Mouse (Mus musculus) bone marrow macrophage, adult 2 months (primary cell): Measurements from ENCODE around the gene Sept12.

Experiments
- CTCF ChIP-seq: IDR thresholded peaks from 2 replicates; pipeline ENCODE4 v1.5.1; 2012; ENCODE audit warnings: low read depth, mild to moderate bottlenecking, low read length, moderate library complexity
- POLR2A ChIP-seq: IDR thresholded peaks from 2 replicates; pipeline ENCODE4 v1.6.1; 2012; ENCODE audit warnings: mild to moderate bottlenecking, low read depth, low read length, borderline replicate concordance

- TF ChIP-seq POLR2A, result no peak
- no peak for TF ChIP-seq CTCF
Observed at GRCm38 (mm10) chr16:4941016-4941415, 56.6 kb downstream of the Sept12 start.
